Mouse (Mus musculus) urinary bladder, postnatal 10 days (tissue): ENCODE measurements around the gene Mcpt1.
"Not testable (repeated sequence)": the region's sequence is repeated elsewhere in the genome, so short reads cannot be mapped to it uniquely, and the experiment has no call there.

Experiments used
- DNase-seq: peaks from one replicate; pipeline ENCODE4 v3.0.0; 2022; ENCODE audit warnings: low spot score

Gene Mcpt1

DNA sequence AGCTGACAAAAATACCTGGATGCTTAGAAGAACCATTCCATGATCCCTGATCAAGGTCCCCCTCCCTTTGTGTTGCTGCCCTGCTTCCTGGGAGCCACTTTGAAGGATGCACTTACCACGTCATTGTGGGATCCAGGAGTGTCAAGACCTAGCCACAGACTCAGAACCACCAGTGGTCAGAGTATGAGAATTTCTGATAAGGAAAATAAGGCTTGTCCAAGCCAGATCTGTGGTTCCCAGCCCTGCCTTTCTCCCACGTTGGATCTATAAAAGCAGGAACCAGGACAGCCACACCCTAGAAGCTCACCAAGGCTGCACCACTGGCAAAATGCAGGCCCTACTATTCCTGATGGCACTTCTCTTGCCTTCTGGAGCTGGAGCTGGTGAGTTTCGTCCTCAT, at the start of gene Mcpt1:
Mcpt1 (plus strand) TSS at position 301 of the 400 bp plus-strand sequence.
- DNase-seq: not testable (repeated sequence)

- not testable (repeated sequence) for DNase-seq
Observed at GRCm38 (mm10) chr14:55987464-55987863, 30.3 kb upstream of the Mcpt1 start.

GRCm38 (mm10) chr14:56013147-56013546, 4.6 kb upstream of the Mcpt1 start:
- no peak for DNase-seq

GRCm38 (mm10) chr14:56013924-56014323, 3.8 kb upstream of the Mcpt1 start:
- DNase-seq: no peak

- no peak for DNase-seq
Observed at GRCm38 (mm10) chr14:56019446-56019845, 1.7 kb downstream of the Mcpt1 start.

- DNase-seq: not testable (repeated sequence)
Observed at GRCm38 (mm10) chr14:56021305-56021704, 3.5 kb downstream of the Mcpt1 start.

DNA sequence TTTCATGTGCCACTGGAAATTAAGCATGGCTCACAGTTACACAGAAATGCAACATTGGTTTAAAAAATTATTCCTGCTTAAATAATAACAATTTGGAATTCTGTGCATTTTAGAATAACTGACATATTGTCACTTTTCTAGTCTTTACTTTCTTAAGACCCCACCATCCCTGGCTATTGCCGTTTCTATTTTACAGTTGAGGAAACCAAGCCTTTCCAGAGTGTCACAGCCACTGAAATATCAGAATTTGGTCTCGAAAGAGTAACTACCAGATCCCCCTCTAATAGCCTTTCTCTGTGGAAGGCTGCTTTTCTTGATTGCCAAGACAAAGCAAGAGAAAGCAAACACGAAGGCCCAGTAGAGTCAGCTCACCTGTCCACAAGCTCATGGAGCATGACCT, 12.6 kb downstream of the Mcpt1 start, which contains the start of gene Mcpt9:
Mcpt9 (minus strand) TSS at position 101 of the 400 bp plus-strand sequence.
- not testable (repeated sequence) for DNase-seq

- no peak for DNase-seq
Observed at GRCm38 (mm10) chr14:56034433-56034832, 16.7 kb downstream of the Mcpt1 start.

DNA sequence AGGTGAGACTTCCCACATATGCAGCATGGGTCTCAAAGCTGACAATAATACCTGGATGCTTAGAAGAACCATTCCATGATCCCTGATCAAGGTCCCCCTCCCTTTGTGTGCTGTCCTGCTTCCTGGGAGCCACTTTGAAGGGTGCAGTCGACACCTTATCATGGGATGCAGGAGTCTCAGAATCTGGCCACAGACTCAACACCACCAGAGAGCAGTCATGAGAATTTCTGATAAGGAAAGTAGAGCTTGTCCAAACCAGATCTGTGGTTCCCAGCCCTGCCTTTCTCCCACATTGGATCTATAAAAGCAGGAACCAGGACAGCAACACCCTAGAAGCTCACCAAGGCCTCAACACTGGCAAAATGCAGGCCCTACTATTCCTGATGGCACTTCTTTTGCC, 24.0 kb downstream of the Mcpt1 start, which contains the start of gene Mcpt2:
Mcpt2 (plus strand) TSS at position 250 of the 400 bp plus-strand sequence.
- not testable (repeated sequence) for DNase-seq

DNA sequence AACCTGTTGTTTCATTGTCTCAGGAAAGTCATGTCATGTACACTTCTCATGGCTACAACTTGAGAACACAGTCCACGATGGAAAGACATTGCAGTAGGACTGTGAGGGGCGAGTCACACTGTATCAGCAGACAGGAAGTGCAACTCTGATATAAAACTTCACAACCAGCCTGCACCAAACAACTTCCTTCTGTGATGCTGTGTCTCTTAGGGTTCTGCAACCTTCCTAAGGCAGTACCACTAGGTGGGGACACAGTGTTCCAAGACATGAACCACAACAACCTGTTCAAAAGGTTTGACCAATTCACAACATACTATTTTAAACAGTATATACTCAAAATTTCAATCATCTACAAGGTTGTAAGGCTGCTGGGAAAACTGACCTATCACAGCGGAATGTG, 37.6 kb downstream of the Mcpt1 start:
- no peak for DNase-seq

DNA sequence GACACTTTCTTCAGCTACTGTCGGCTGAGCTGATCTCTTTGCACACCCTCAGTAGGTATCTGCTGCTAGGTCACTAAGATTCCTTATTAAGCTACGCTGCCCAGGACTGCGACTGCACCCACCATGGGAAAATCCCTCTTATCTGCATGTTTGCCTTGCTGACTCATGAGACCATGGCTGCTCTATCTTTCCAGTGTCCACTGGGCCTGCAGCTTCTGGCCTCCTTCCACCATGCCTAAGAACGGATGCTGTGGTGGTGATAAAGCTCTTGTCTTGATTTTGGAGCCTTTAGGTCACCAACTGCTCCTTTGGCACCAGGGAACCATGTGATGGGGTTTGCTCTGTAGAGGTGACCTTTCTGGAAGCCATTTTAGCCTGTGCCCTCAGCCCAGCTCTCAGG, 40.0 kb downstream of the Mcpt1 start:
- no peak for DNase-seq

- DNase-seq: not testable (repeated sequence)
Observed at GRCm38 (mm10) chr14:56062213-56062612, 44.4 kb downstream of the Mcpt1 start, which contains the start of gene Mcpt4. TSS of gene Mcpt4 (minus strand) at chr14:56062313.
